Mouse (Mus musculus): ENCODE measurements around the gene Ntng2. TPM values are rescaled to one million over a fixed set of nuclear protein-coding genes. Genes with fewer than 3 reads are reported as not detected.

The Ntng2 gene
- total and polyA plus RNA-seq, 3 experiments, result 5.4 to 19.1 TPM; not detected in 1

DNA sequence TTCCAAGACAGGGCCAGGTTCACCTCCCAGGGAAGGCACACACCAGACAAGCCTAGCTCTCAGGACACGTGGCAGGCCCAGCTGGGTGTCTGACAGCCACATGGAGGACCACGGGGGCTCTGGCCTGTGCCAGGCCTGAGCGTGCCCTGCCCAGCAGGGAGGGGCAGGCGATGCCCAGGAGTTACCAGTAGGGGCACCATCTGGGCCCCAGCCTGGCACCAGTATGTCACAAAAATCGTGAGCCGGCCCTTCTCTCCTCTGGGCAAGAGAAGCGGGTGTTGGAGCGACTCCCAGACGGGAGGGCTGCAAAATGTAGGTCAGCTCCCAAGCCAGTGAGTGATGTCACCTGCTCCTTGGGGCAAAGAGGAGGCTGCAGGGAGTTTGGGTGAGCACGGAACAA is 34.9 kb downstream of the Ntng2 start:
- H3K79me2 ChIP-seq (ENCODE audit: control insufficient read depth, insufficient read depth, low read length, poor library complexity), result no peaks in the 10 kb centered on the region
- H3K9ac ChIP-seq (ENCODE audit: control insufficient read depth, low read depth, low read length, poor library complexity, severe bottlenecking), result no peak overlapping the region
- H3K4me3 ChIP-seq (ENCODE audit: control insufficient read depth in 1 of 2, insufficient read depth in 1 of 2, low read depth in 2 of 2, low read length in 2 of 2), result no peak overlapping the region
- no peaks in the 10 kb centered on the region for H3K4me1 ChIP-seq (ENCODE audit: control insufficient read depth in 1 of 2, insufficient read depth in 2 of 2, low read length in 2 of 2)
- no peaks in the 10 kb centered on the region for H3K36me3 ChIP-seq (ENCODE audit: control insufficient read depth in 1 of 2, insufficient read depth in 2 of 2, low read length in 2 of 2)
- no peak overlapping the region for H3K27ac ChIP-seq (ENCODE audit: control insufficient read depth, low read depth, low read length)
- DNase-seq (ENCODE audit: low read depth, low spot score), result no peak
- H3K27me3 ChIP-seq (ENCODE audit: control insufficient read depth in 1 of 2, insufficient read depth in 2 of 2, low read length in 2 of 2), result no peaks in the 10 kb centered on the region
- no peak for TF ChIP-seq ZNF384 (IDR thresholded peaks at IDR 0.05; ENCODE audit: low read depth, low read length)
- no peak for TF ChIP-seq USF1 (IDR thresholded peaks at IDR 0.05; ENCODE audit: low read depth, low read length)
- no peak for TF ChIP-seq E2F4 (IDR thresholded peaks at IDR 0.05; ENCODE audit: borderline replicate concordance, low read depth, low read length)
- peak in 1 of 3 experiments; percentile 9; a peak in 1 of 6 replicates for TF ChIP-seq CTCF (IDR thresholded peaks at IDR 0.05 in 2 of 3, conservative IDR thresholded peaks at IDR 0.05 in 1 of 3; ENCODE audit: control insufficient read depth in 1 of 3, insufficient read depth in 1 of 3, low read depth in 2 of 3, low read length in 3 of 3, poor library complexity in 1 of 3, severe bottlenecking in 1 of 3)
- no peaks in the 10 kb centered on the region for H3K9me3 ChIP-seq (replicated peaks; ENCODE audit: insufficient read depth, low read length)

DNA sequence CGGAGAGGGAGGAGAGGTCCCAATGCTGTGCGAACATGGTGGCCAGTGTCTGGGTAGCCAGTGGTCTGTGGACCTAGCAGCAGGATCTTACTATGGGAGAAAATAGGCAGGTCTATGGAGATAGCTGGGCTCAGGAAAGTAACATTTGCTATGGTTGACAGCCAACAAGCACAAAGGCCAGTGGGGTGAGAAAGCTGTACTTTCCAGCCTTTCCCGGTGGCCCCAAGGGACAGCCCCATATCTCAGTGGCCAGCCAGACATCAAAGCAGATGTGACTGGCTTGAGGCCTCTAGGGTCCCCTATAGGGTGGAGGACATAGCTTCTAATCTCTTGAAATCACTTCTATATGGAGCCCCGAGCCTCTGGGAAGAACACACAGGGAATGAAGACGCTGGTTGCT is 35.8 kb downstream of the Ntng2 start:
- TF ChIP-seq CTCF (IDR thresholded peaks at IDR 0.05 in 2 of 3, conservative IDR thresholded peaks at IDR 0.05 in 1 of 3; ENCODE audit: control insufficient read depth in 1 of 3, insufficient read depth in 1 of 3, low read depth in 2 of 3, low read length in 3 of 3, poor library complexity in 1 of 3, severe bottlenecking in 1 of 3) (no peak), MYC (IDR thresholded peaks at IDR 0.05; ENCODE audit: low read depth, low read length) (no peak), MEF2A (IDR thresholded peaks at IDR 0.05; ENCODE audit: extremely low read depth, insufficient replicate concordance, low read depth, low read length, poor library complexity, severe bottlenecking) (no peak), MAX (IDR thresholded peaks at IDR 0.05; ENCODE audit: low read length) (no peak), MAFK (IDR thresholded peaks at IDR 0.05; ENCODE audit: borderline replicate concordance, low read depth, low read length) (no peak), ZC3H11A (IDR thresholded peaks at IDR 0.05; ENCODE audit: low read depth, low read length) (no peak), CHD1 (IDR thresholded peaks at IDR 0.05; ENCODE audit: low read depth, low read length) (no peak), TAL1 (IDR thresholded peaks at IDR 0.05; ENCODE audit: low read length) (no peak), NELFE (IDR thresholded peaks at IDR 0.05; ENCODE audit: low read depth, low read length) (no peak), POLR2A (IDR thresholded peaks at IDR 0.05; ENCODE audit: control insufficient read depth in 1 of 2, insufficient read depth in 1 of 2, low read depth in 1 of 2, low read length in 2 of 2, poor library complexity in 1 of 2) (no peak), GABPA (IDR thresholded peaks at IDR 0.05; ENCODE audit: low read depth, low read length) (no peak), MXI1 (IDR thresholded peaks at IDR 0.05; ENCODE audit: low read depth, low read length) (no peak), ZNF384 (IDR thresholded peaks at IDR 0.05; ENCODE audit: low read depth, low read length) (no peak), JUND (IDR thresholded peaks at IDR 0.05; ENCODE audit: low read depth, low read length) (no peak), SMC3 (IDR thresholded peaks at IDR 0.05; ENCODE audit: low read depth, low read length) (no peak), POLR2AphosphoS5 (IDR thresholded peaks at IDR 0.05; ENCODE audit: borderline replicate concordance, low read depth, low read length) (no peak), E2F4 (IDR thresholded peaks at IDR 0.05; ENCODE audit: borderline replicate concordance, low read depth, low read length) (no peak), BHLHE40 (IDR thresholded peaks at IDR 0.05; ENCODE audit: borderline replicate concordance, low read depth, low read length) (no peak)
- no peaks in the 10 kb centered on the region for H3K27me3 ChIP-seq (ENCODE audit: control insufficient read depth in 1 of 2, insufficient read depth in 2 of 2, low read length in 2 of 2)
- no peak overlapping the region for H3K27ac ChIP-seq (ENCODE audit: control insufficient read depth, low read depth, low read length)
- H3K4me1 ChIP-seq (ENCODE audit: control insufficient read depth in 1 of 2, insufficient read depth in 2 of 2, low read length in 2 of 2), result no peaks in the 10 kb centered on the region
- no peaks in the 10 kb centered on the region for H3K9me3 ChIP-seq (replicated peaks; ENCODE audit: insufficient read depth, low read length)
- H3K79me2 ChIP-seq (ENCODE audit: control insufficient read depth, insufficient read depth, low read length, poor library complexity), result no peaks in the 10 kb centered on the region
- H3K4me3 ChIP-seq (ENCODE audit: control insufficient read depth in 1 of 2, insufficient read depth in 1 of 2, low read depth in 2 of 2, low read length in 2 of 2), result no peak overlapping the region
- H3K9ac ChIP-seq (ENCODE audit: control insufficient read depth, low read depth, low read length, poor library complexity, severe bottlenecking), result no peak overlapping the region
- H3K36me3 ChIP-seq (ENCODE audit: control insufficient read depth in 1 of 2, insufficient read depth in 2 of 2, low read length in 2 of 2), result no peaks in the 10 kb centered on the region
- no peak for DNase-seq (ENCODE audit: low read depth, low spot score)

Data from MEL (cell line).